ENCODE assay signal across 8 mouse cellular contexts in genomic region chr4:119004613-119005339, GRCm38 (mm10). TPM values are rescaled to one million over a fixed set of nuclear protein-coding genes. Genes with fewer than 3 reads are reported as not detected.
DNase-seq lines count a peak whose midpoint lies in the region; ATAC-seq lines count a peak whose summit lies in the region.

No protein-coding gene starts in this region.

- H3K27ac ChIP-seq in liver, embryonic 15.5 days (replicated peaks) = peak overlapping the region; percentile 64; the same call in 1 of the 2 replicates
- no peak overlapping the region for H3K27ac ChIP-seq in neural tube, embryonic 12.5 days
- H3K27ac ChIP-seq in stomach, embryonic 16.5 days (ENCODE audit: low read length) = no peak overlapping the region

- H3K9ac ChIP-seq in liver, embryonic 15.5 days = 0 out of 2 replicates have a peak overlapping the region, but pooled peaks have one; percentile 2
- H3K9ac ChIP-seq in neural tube, embryonic 12.5 days = no peak overlapping the region
- no peak overlapping the region for H3K9ac ChIP-seq in stomach, embryonic 16.5 days (ENCODE audit: low read length)

- H3K9me3 ChIP-seq in liver, embryonic 15.5 days (replicated peaks) = no peaks in the 10 kb centered on the region
- no peaks in the 10 kb centered on the region for H3K9me3 ChIP-seq in neural tube, embryonic 12.5 days
- H3K9me3 ChIP-seq in stomach, embryonic 16.5 days (replicated peaks; ENCODE audit: control insufficient read depth, low read length) = no peaks in the 10 kb centered on the region

- peak; percentile 93 to 94 for DNase-seq in B cell, adult 2 months
- peak; percentile 73 to 85 for DNase-seq in adrenal gland, postnatal 4 days (ENCODE audit: low spot score in 2 of 2)
- DNase-seq in fibroblast of lung, adult 2 months (ENCODE audit: low read depth) = peak; percentile 46
- peak; percentile 90 to 96 for DNase-seq in heart, postnatal 10 days
- peak; percentile 89 to 96 for DNase-seq in kidney, postnatal 36 days

- ATAC-seq in liver, embryonic 15.5 days (ENCODE audit: insufficient read depth) = peak; percentile 71
- peak; percentile 36; the same call in 1 of the 2 replicates for ATAC-seq in neural tube, embryonic 12.5 days (ENCODE audit: low FRiP score, low read depth)
- peak; percentile 64; the same call in 1 of the 2 replicates for ATAC-seq in stomach, embryonic 16.5 days (ENCODE audit: insufficient read depth, low FRiP score)

- intact Hi-C loops in heart, postnatal 10 days (cut with DNase I) = loop anchor here (1.0 kb wide), 3 partner anchors 137 to 200 kb away; no protein-coding TSS in a partner anchor

- H3K4me3 ChIP-seq in liver, embryonic 15.5 days (replicated peaks) = no peak overlapping the region
- H3K4me3 ChIP-seq in neural tube, embryonic 12.5 days = no peak overlapping the region
- H3K4me3 ChIP-seq in stomach, embryonic 16.5 days (replicated peaks; ENCODE audit: low read length) = no peak overlapping the region

- peaks cover 51% of the 10 kb centered on the region for H3K4me1 ChIP-seq in liver, embryonic 15.5 days (replicated peaks)
- no peaks in the 10 kb centered on the region for H3K4me1 ChIP-seq in neural tube, embryonic 12.5 days
- no peaks in the 10 kb centered on the region for H3K4me1 ChIP-seq in stomach, embryonic 16.5 days (ENCODE audit: control insufficient read depth, insufficient read depth, low read length)

- 41% methylated on average over 7 of the region's 7 CpGs for WGBS in liver, embryonic 15.5 days (ENCODE audit: insufficient replicate concordance)
- WGBS in neural tube, embryonic 12.5 days = 31% methylated on average over 7 of the region's 7 CpGs
- 50% methylated on average over 7 of the region's 7 CpGs for WGBS in stomach, embryonic 16.5 days

- no peaks in the 10 kb centered on the region for H3K36me3 ChIP-seq in liver, embryonic 15.5 days (replicated peaks)
- H3K36me3 ChIP-seq in neural tube, embryonic 12.5 days = no peaks in the 10 kb centered on the region
- no peaks in the 10 kb centered on the region for H3K36me3 ChIP-seq in stomach, embryonic 16.5 days (ENCODE audit: control insufficient read depth, insufficient read depth, low read length)

- H3K27me3 ChIP-seq in liver, embryonic 15.5 days = peaks cover 41% of the 10 kb centered on the region
- H3K27me3 ChIP-seq in neural tube, embryonic 12.5 days (replicated peaks) = no peaks in the 10 kb centered on the region
- no peaks in the 10 kb centered on the region for H3K27me3 ChIP-seq in stomach, embryonic 16.5 days (ENCODE audit: control insufficient read depth, insufficient read depth, low read length)

- H3K4me2 ChIP-seq in liver, embryonic 15.5 days = no peak overlapping the region; the same call in 1 of the 2 replicates
- no peak overlapping the region for H3K4me2 ChIP-seq in neural tube, embryonic 12.5 days (replicated peaks)
- no peak overlapping the region for H3K4me2 ChIP-seq in stomach, embryonic 16.5 days (ENCODE audit: low read depth, low read length)

RNA-seq across cellular contexts. Expression of gene Lao1, which starts 43.4 kb away (rescaled TPM):
- total RNA-seq in adrenal gland, postnatal 4 days (2021) = not detected
- total RNA-seq in heart, postnatal 10 days (2021) = under 1 TPM in 1 of 2 experiments, not detected in 1; 0.38 TPM
- not detected in 2 replicates for polyA plus RNA-seq in liver, embryonic 15.5 days (2015; fragmentation: Nextera tagmentation; extraction: Ambion mirVana)
- not detected in 2 replicates for polyA plus RNA-seq in neural tube, embryonic 12.5 days (2016; fragmentation: Nextera tagmentation; extraction: Ambion mirVana)
- not detected in 2 replicates for polyA plus RNA-seq in stomach, embryonic 16.5 days (2015; fragmentation: Nextera tagmentation; extraction: Ambion mirVana)
